Mouse (Mus musculus) MN1 (cell line): ENCODE measurements at regions not wholly inside any gene's neighbourhood (a gene's known extent, or its start where the extent isn't known, plus 50 kb on each side); places are given as distances from the start of the nearest gene placed in this dataset.
"Not testable (repeated sequence)": the region's sequence is repeated elsewhere in the genome, so short reads cannot be mapped to it uniquely, and the experiment has no call there.

Experiments
- DNase-seq: peaks from one replicate; pipeline ENCODE4 v3.0.0-alpha.2; 2016; ENCODE audit warnings: low spot score

GRCm38 (mm10) chr6:114538185-114538584, 104.7 kb upstream of the Atg7 start:
- not testable (repeated sequence) for DNase-seq

DNA sequence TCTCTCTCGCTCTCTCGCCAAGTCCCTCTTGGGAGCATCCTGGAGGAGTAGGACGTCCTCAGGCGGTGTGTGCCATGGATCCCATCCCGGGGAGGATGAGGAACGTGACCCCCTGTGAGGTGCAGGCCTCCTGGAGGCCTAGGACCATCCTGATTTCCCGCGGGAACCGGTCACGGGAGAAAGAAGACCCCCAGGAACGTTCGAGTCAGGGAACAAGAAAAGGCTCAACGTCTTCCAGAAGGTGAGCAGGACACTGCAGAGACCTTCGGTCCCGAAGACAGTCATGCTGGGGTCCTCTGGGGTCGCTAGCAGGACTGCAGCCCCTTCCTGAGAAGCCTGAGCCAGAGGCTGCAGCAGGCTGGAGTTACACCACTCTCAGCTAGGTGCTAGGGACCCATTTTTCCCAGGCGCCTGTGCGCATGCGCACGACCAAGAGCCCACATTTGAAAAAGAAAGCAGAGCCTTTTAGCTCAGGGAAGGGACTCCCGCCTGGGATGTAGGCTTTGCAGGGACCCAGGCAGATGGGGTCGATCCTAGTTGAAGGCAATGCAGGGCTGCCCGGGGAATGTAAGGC, 92.7 kb upstream of the Atg7 start:
- DNase-seq, result not testable (repeated sequence)

DNA sequence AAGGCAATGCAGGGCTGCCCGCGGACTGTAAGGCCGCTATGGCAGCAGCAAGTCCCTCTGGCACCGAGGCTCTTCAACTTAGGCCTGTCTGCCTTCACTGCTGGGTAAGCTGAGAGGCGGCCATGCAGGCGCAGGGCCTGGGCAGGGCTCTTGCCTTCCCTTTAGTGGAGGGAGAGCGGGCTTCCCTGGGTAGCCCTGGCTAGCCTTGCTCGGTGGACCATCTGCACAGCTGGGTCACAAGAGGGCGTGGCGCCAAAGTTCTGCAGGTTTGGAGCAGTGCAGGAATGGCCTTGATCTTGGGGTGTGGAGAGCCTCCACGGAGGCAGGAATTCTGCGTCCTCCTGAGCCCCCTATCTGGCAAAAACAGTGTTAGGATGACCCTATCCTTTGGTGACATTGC, 89.8 kb upstream of the Atg7 start:
- DNase-seq, result not testable (repeated sequence)

DNA sequence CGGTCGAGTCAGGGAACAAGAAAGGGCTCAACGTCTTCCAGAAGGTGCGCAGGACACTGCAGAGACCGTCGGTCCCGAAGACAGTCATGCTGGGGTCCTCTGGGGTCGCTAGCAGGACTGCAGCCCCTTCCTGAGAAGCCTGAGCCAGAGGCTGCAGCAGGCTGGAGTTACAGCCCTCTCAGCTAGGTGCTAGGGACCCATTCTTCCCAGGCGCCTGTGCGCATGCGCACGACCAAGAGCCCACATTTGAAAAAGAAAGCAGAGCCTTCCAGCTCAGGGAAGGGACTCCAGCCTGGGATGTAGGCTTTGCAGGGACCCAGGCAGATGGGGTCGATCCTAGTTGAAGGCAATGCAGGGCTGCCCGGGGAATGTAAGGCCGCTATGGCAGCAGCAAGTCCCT, 87.7 kb upstream of the Atg7 start:
- peak; percentile 28 for DNase-seq

DNA sequence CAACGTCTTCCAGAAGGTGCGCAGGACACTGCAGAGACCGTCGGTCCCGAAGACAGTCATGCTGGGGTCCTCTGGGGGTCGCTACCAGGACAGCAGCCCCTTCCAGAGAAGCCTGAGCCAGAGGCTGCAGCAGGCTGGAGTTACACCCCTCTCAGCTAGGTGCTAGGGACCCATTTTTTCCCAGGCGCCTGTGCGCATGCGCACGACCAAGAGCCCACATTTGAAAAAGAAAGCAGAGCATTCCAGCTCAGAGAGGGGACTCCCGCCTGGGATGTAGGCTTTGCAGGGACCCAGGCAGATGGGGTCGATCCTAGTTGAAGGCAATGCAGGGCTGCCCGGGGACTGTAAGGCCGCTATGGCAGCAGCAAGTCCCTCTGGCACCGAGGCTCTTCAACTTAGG, 65.6 kb upstream of the Atg7 start:
- peak; percentile 64 for DNase-seq
